Mouse (Mus musculus): ENCODE data around the gene Gm17455.

Gene Gm17455

DNA sequence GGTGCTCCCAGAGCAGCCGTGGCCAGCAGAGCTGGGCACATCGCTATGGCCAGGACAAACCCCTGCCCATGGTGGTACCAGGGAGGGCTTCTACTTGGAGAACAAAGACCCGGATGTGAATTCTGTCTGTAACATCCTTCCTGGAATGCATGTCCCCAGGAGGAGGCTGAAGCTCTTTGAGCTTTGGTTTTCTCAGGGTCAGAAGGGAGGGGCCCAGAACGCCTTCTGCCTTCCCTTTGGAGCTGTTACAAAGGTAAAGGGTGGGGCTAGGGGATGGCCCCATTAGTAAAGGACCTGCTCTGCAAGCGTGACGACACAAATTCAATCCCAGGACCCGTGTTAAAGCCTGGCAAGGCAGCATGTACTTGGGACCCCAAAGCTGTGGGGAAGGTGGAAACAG lies 23.2 kb downstream of the Gm17455 start:
- DNase-seq = no peak

DNA sequence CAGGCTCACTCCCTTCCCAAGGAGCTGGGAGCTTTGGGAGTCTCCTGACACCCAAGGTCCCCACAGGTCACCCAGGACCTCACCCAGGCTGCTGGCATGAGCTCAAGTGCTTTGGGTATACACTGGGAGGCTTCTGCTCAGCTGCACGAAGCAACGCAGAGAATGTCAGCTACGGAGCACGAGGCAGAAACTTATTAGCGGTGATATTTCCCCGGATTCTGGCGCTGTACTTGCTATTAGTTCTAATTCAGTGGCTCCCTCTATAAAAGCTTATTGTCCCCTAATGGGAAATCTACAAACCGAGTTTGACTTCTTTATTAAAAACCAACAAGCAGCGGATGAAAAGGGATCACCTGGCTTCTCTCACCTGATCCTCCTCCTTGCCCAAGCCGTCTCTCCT lies 30.5 kb downstream of the Gm17455 start:
- DNase-seq = no peak

DNA sequence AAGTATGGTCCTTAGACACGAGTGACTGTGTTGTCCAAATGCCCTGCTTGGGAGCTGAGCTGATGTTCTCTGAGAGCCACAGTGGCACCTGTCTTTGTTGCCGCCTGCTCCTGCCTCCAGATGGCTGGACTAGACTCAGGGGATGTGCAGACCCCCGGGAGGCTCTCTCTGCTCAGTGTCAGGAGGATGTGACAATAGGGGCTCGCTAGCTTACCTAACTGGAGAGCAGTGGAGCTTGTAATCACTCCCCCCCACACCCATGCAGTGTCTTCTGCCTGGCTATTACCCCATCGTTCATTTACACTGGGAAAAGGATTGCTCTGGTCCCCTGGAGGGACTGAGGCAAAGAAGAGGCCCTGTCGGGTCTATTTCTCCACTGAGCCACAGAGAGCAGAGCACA lies 31.1 kb downstream of the Gm17455 start:
- DNase-seq = no peak

DNA sequence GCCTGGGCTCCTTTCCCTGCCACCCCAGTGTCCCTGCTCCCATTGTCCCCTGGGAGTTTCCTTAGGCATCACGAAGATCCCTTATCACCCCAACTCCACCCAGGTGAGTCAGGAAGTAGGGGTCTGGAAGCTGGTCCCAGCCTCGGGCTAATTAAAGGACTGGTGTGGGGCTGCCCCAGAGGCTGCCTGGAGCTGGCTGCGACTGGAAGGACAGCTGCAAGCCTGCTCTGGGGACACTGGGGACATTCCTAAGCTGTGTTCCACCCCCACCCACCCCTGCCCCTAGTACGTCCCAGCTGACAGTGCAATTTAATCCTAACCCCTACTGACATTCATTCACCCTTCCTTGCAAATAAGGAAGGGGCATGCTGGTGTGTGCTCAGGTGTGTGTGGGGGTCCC lies 33.2 kb downstream of the Gm17455 start:
- DNase-seq = no peak

DNA sequence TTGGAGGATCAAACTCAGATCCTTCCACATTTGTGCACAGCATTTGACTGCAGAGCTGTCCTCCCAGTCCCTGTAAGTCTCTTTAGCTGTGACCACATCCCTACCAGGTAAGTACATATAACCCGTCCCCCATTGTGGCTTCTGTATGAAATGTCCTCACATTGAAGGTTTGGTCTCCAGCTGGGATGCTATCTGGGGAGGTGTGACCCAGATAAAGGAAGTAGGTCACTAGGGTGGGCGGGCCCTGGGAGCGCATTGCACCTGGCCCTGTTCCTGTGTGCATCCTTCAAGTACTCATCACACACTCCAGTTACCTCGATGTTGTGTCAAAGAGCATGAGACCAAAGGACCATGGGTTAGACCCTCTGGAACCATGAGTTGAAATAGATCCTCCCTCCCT lies 42.8 kb downstream of the Gm17455 start:
- DNase-seq = no peak

DNA sequence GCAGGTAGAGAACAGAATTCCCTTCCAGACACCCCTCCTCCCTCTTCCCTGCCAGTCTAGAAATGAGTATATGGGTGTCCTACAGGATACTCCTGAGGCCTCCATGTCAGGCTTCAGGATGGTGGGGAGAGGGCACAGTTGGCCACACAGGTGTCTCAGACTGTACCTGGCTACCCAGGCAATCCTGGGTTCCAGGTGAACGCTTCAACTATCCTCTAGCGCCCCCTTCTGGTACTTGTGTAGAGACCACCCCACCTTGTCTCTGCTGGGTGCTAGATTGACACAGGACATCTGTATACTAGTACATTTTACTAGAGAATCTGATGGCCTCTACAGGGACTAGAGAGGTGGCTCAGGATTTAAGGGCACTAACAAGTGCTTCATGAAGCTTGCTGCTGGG lies 43.6 kb downstream of the Gm17455 start:
- no peak for DNase-seq

DNA sequence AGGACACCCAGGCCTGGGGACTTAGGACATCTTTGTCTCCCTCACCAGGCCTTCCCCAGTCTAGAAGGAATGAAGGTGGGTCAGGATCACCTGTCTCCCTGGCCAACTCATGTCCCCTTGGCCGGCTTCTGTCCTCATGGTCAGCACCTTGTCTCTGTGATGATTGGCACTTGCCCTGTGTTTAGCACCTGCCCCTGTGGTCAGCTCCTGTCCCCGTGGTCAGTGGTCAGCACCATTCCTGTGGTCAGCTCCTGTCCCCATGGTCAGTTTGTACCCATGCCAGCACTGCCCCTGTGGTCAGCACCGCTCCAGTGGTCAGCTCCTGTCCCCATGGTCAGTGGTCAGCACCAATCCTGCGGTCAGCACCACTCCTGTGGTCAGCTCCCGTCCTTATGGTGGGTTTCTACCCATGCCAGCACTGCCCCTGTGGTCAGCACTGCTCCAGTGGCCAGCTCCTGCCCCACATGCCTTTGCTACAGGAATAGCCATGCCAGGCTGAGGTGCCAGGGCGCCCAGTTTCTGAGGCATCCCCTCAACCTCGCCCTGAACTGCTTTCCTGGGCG lies 45.6 kb downstream of the Gm17455 start:
- DNase-seq = peak in 1 of 2 experiments; percentile 20

DNA sequence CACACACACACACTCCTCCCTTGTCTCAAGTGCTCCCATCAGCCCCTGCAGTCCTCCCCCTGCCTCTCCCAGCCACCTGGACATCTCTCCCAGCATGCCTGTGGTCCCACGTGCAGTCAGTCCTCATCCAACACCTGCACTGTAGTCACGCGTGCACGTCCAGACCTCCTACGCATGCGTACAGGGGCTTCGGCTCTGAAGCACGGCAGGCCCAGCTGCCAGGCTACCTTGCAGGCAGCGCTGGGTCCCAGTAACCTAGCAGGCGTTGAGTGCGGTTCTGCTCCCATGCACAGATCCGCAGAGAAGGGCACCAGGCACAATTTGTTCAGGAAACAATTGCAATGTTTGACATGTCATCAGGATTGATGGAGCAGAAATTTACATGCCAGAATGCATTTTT lies 47.7 kb downstream of the Gm17455 start:
- no peak for DNase-seq

All from kidney, adult 8-10 months (tissue).